Mouse (Mus musculus) hindbrain, embryonic 16.5 days (tissue): ENCODE results near the gene Gm26741. TPM values are rescaled to one million over a fixed set of nuclear protein-coding genes. Genes with fewer than 3 reads are reported as not detected.

ENCODE experiments used
- ATAC-seq: fragments of 200-750 bp; cut with Nextera tagmentation; 2 replicates; pipeline ENCODE4 v1.8.0; 2017; ENCODE audit warnings: moderate TSS enrichment, moderate library complexity
- H3K27ac ChIP-seq: fragments of 300-500 bp; sonication (generic); 2 replicates; pipeline ENCODE4 v1.5.1; 2014; ENCODE audit warnings: low read depth, mild to moderate bottlenecking, control low read depth, low read length, moderate library complexity
- H3K27me3 ChIP-seq: fragments of 300-500 bp; sonication (generic); replicated peaks from 2 replicates; pipeline ENCODE4 v1.6.1; 2014; ENCODE audit warnings: low read length; ENCODE audit not compliant: control insufficient read depth, insufficient read depth
- H3K36me3 ChIP-seq: fragments of 300-500 bp; sonication (generic); 2 replicates; pipeline ENCODE4 v1.6.1; 2014; ENCODE audit warnings: mild to moderate bottlenecking, low read length, moderate library complexity, mixed read lengths; ENCODE audit not compliant: control insufficient read depth, insufficient read depth
- H3K4me1 ChIP-seq: fragments of 300-500 bp; sonication (generic); 2 replicates; pipeline ENCODE4 v1.6.1; 2014; ENCODE audit warnings: low read depth, low read length; ENCODE audit not compliant: control insufficient read depth, insufficient read depth
- H3K4me2 ChIP-seq: fragments of 300-500 bp; sonication (generic); 2 replicates; pipeline ENCODE4 v1.6.1; 2014; ENCODE audit warnings: mild to moderate bottlenecking, low read length, control low read depth, moderate library complexity
- H3K4me3 ChIP-seq: fragments of 300-500 bp; sonication (generic); 2 replicates; pipeline ENCODE4 v1.5.1; 2014; ENCODE audit warnings: mild to moderate bottlenecking, low read length, control low read depth, moderate library complexity
- H3K9ac ChIP-seq: fragments of 300-500 bp; sonication (generic); 2 replicates; pipeline ENCODE4 v1.6.1; 2014; ENCODE audit warnings: low read depth, mild to moderate bottlenecking, control low read depth, low read length, moderate library complexity
- H3K9me3 ChIP-seq: fragments of 300-500 bp; sonication (generic); 2 replicates; pipeline ENCODE4 v1.6.1; 2014; ENCODE audit warnings: mild to moderate bottlenecking, low read length, moderate library complexity; ENCODE audit not compliant: control insufficient read depth
- WGBS: fragments of 180-500 bp; shearing (Covaris S2); extraction: QIAGEN DNeasy Blood & Tissue Kit; methylation state at CpG from one replicate; pipeline ENCODE4 v1.1.7; 2014; 5-methylcytosine and 5-hydroxymethylcytosine counted together
- polyA plus RNA-seq: library from polyadenylated mRNA; unstranded; fragments of >200 nt; fragmentation: Nextera tagmentation; extraction: Ambion mirVana; gene quantifications from 2 replicates; pipeline ENCODE4 v1.2.1, GENCODE M21; 2015

Gene Gm26741
- polyA plus RNA-seq, 1 experiment from 2014 or later = not detected

GRCm38 (mm10) chr10:52384823-52385610, 26.4 kb downstream of the Gm26741 start:
- H3K4me1 ChIP-seq = no peaks in the 10 kb centered on the region; the same call in none of the 2 replicates
- no peaks in the 10 kb centered on the region for H3K36me3 ChIP-seq
- H3K9me3 ChIP-seq = no peaks in the 10 kb centered on the region
- 34% methylated on average over 8 of the region's 8 CpGs for WGBS
- ATAC-seq = no peak
- H3K9ac ChIP-seq = no peak overlapping the region
- H3K4me2 ChIP-seq = no peak overlapping the region
- no peaks in the 10 kb centered on the region for H3K27me3 ChIP-seq
- H3K27ac ChIP-seq = no peak overlapping the region
- H3K4me3 ChIP-seq = no peak overlapping the region

DNA sequence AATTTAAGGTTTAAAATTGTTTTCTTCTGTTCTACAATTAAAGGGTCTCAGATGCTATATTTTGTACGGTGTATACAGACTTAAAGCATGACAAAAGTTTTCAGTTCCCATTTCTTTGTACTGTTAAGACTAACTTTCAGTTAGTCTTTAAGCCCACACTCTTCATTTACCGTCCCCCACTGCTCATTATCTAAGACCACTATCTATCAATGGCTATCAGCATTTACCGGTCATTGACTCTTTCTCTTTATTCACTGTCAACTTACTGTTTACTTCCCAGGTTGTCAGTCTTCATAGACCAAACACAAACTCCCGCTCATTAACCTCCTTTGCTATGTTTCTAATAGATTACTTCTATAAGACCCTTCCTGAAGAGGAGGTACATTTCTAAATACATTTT, 28.6 kb downstream of the Gm26741 start:
- Histone ChIP-seq H3K4me2 (no peak overlapping the region), H3K4me1 (no peaks in the 10 kb centered on the region; the same call in 1 of the 2 replicates), H3K27me3 (no peaks in the 10 kb centered on the region), H3K9me3 (no peaks in the 10 kb centered on the region), H3K9ac (no peak overlapping the region), H3K36me3 (no peaks in the 10 kb centered on the region), H3K4me3 (no peak overlapping the region), H3K27ac (no peak overlapping the region)
- WGBS = 70% methylated on average over 4 of the region's 4 CpGs
- no peak for ATAC-seq

- no peak for ATAC-seq
- no peak within 1 kb of the TSS for H3K27ac ChIP-seq
- no peak within 1 kb of the TSS for H3K4me2 ChIP-seq
- no peaks in the 10 kb centered on the region for H3K9me3 ChIP-seq
- no peaks in the 10 kb centered on the region for H3K36me3 ChIP-seq
- H3K4me1 ChIP-seq = no peaks in the 10 kb centered on the region; the same call in 1 of the 2 replicates
- H3K9ac ChIP-seq = no peak within 1 kb of the TSS
- no peaks in the 10 kb centered on the region for H3K27me3 ChIP-seq
- 76% methylated on average over 5 of the region's 5 CpGs for WGBS
- no peak within 1 kb of the TSS for H3K4me3 ChIP-seq
Observed at GRCm38 (mm10) chr10:52388922-52389430, 30.4 kb downstream of the Gm26741 start, which contains the start of gene Nepn. Gene Nepn (plus strand): TSS chr10:52388972.

DNA sequence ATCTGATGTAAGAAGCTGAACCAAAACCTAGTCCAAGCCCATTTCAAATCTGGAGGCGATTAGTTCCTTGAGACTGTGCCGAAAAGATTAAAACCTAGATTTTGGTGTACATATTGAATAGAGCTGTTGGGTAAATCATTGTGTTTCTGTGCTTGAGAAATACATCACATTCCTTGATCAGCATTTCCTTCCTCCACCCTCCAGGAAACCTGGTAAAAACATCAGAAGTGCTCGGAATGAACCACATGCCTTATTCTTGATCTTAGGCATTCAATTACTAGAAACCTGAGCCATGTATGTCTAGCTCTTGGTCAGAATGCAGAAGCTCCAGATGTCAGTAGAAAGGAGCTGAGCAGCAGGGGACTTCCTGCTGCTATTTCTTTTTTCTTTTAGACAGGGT, 30.9 kb downstream of the Gm26741 start:
- H3K9ac ChIP-seq = no peak overlapping the region
- H3K27me3 ChIP-seq = no peaks in the 10 kb centered on the region

DNA sequence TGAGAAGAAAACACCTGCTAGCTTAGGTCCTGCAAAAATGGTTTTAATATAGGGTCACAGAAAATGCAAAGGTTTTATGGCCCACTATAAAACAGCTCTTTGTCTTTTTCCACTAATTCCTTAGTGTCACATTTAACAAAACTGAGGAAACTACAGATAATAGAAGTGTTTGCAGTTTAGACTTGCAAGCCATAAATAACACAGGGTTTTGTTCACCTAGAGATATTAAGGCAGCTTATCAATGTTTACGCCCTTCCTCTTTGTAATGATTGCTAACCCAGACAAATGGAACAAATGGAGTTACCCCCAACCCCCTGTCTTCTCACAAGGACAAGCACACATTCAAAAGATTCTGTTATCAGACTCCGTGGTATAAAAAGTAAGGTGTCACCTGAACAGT, 32.6 kb downstream of the Gm26741 start:
- H3K4me3 ChIP-seq = no peak overlapping the region
- H3K4me2 ChIP-seq = no peak overlapping the region
- H3K9ac ChIP-seq = no peak overlapping the region
- H3K36me3 ChIP-seq = no peaks in the 10 kb centered on the region
- WGBS = 74% methylated on average over 2 of the region's 2 CpGs
- no peak for ATAC-seq
- no peak overlapping the region for H3K27ac ChIP-seq
- H3K9me3 ChIP-seq = no peaks in the 10 kb centered on the region
- no peaks in the 10 kb centered on the region for H3K4me1 ChIP-seq
- no peaks in the 10 kb centered on the region for H3K27me3 ChIP-seq

More for the DNA sequence above, 30.9 kb downstream of the Gm26741 start:
- Histone ChIP-seq H3K4me3 (no peak overlapping the region), H3K4me2 (no peak overlapping the region), H3K36me3 (no peaks in the 10 kb centered on the region), H3K9me3 (no peaks in the 10 kb centered on the region), H3K4me1 (no peaks in the 10 kb centered on the region; the same call in 1 of the 2 replicates), H3K27ac (no peak overlapping the region)
- 84% methylated on average over 3 of the region's 3 CpGs for WGBS
- no peak for ATAC-seq

DNA sequence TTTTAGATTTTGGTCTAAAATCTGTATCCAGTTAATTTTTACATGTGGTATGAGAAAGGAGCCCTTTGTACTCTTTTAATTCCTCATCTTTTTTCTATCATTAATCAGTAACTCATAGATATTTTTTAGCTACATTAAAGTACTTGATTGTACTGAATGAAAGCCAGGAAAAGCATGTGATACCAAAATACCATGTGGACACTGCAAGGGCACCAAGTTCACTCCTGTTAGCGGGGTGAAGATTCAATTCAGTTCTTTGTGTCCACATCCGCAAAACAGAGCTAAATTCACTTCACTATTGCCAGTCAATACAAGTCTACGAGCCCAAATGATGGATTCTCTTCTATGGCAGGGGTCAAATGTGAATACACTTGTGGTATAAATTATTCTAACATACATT, 38.1 kb downstream of the Gm26741 start:
- no peak for ATAC-seq
- no peaks in the 10 kb centered on the region for H3K9me3 ChIP-seq
- no peaks in the 10 kb centered on the region for H3K27me3 ChIP-seq
- WGBS = 87% methylated on average over 3 of the region's 3 CpGs
- H3K4me2 ChIP-seq = no peak overlapping the region
- no peaks in the 10 kb centered on the region for H3K36me3 ChIP-seq
- H3K4me3 ChIP-seq = no peak overlapping the region
- no peak overlapping the region for H3K27ac ChIP-seq
- no peak overlapping the region for H3K9ac ChIP-seq
- H3K4me1 ChIP-seq = no peaks in the 10 kb centered on the region

GRCm38 (mm10) chr10:52398715-52399114, 40.1 kb downstream of the Gm26741 start:
- Histone ChIP-seq H3K27ac (no peak overlapping the region), H3K4me3 (no peak overlapping the region), H3K27me3 (no peaks in the 10 kb centered on the region), H3K9me3 (no peaks in the 10 kb centered on the region), H3K4me2 (no peak overlapping the region), H3K4me1 (no peaks in the 10 kb centered on the region), H3K9ac (no peak overlapping the region), H3K36me3 (no peaks in the 10 kb centered on the region)
- WGBS = 72% methylated on average over 2 of the region's 2 CpGs
- no peak for ATAC-seq

- no peaks in the 10 kb centered on the region for H3K9me3 ChIP-seq
- ATAC-seq = no peak
- H3K4me1 ChIP-seq = no peaks in the 10 kb centered on the region
- no peak overlapping the region for H3K4me3 ChIP-seq
- no peaks in the 10 kb centered on the region for H3K36me3 ChIP-seq
- WGBS = 66% methylated on average over 3 of the region's 3 CpGs
- H3K27ac ChIP-seq = no peak overlapping the region
- no peaks in the 10 kb centered on the region for H3K27me3 ChIP-seq
- no peak overlapping the region for H3K9ac ChIP-seq
- H3K4me2 ChIP-seq = no peak overlapping the region
Observed at GRCm38 (mm10) chr10:52399722-52400121, 41.2 kb downstream of the Gm26741 start.

DNA sequence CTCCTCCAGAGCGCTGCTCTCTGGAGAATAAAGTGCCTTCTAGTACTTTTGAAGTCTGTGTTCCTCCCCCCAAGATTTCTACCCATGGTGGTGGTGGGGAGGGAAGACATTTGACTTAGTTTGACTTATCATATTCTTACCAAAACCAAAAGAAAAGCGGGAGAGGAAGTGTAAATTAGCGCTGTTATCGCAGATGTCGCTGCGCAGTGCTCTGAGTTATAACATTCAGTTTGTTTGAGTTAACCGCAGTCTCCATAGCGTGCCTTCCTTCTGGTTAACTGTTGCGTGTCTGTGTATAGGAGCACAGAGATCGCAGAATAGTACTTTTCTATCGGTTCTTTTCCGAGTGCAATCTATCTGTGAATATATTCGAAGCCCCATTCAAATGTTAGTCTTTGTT, 46.6 kb downstream of the Gm26741 start:
- Histone ChIP-seq H3K36me3 (no peaks in the 10 kb centered on the region), H3K4me3 (no peak overlapping the region), H3K27ac (no peak overlapping the region), H3K9ac (no peak overlapping the region), H3K9me3 (no peaks in the 10 kb centered on the region), H3K27me3 (no peaks in the 10 kb centered on the region; the same call in 1 of the 2 replicates), H3K4me2 (no peak overlapping the region), H3K4me1 (no peaks in the 10 kb centered on the region)
- 93% methylated on average over 13 of the region's 13 CpGs for WGBS
- ATAC-seq = no peak
